16 mouse cellular contexts compared by ENCODE assay signal in genomic region chr12:119051692-119052379, GRCm38 (mm10).
DNase-seq lines count a peak whose midpoint lies in the region; ATAC-seq and TF ChIP-seq lines count a peak whose summit lies in the region.
"Had no signal": no experiment of that assay in that cellular context is flagged by ENCODE, and none has a peak within 500 bp of the region (broad histone marks: within the 10 kb centered on the region; RNA-seq: fewer than 3 reads in every experiment).

No protein-coding gene starts in this region.

- no peak for TF ChIP-seq EP300 in liver, postnatal 0 days (IDR thresholded peaks at IDR 0.05; ENCODE audit: low read depth)

- no peaks in the 10 kb centered on the region for H3K4me1 ChIP-seq in forebrain, embryonic 14.5 days (ENCODE audit: control insufficient read depth, insufficient read depth, low read length)
- H3K4me1 ChIP-seq in forebrain, embryonic 12.5 days = no peaks in the 10 kb centered on the region
- no peaks in the 10 kb centered on the region for H3K4me1 ChIP-seq in liver, embryonic 11.5 days (replicated peaks; ENCODE audit: control insufficient read depth, insufficient read depth, low read length)
- no peaks in the 10 kb centered on the region for H3K4me1 ChIP-seq in liver, postnatal 0 days (ENCODE audit: insufficient read depth)
- H3K4me1 ChIP-seq in midbrain, embryonic 13.5 days (replicated peaks) = 0 out of 2 replicates have a peak, but pooled peaks cover 4% of the 10 kb centered on the region
- H3K4me1 ChIP-seq in limb, embryonic 10.5 days = no peaks in the 10 kb centered on the region
- H3K4me1 ChIP-seq: embryonic facial prominence, embryonic 15.5 days; kidney, embryonic 15.5 days; limb, embryonic 15.5 days; neural tube, embryonic 13.5 days; stomach, embryonic 15.5 days had no signal

- no peaks in the 10 kb centered on the region for H3K36me3 ChIP-seq in forebrain, embryonic 14.5 days (ENCODE audit: control insufficient read depth, insufficient read depth, low read length)
- no peaks in the 10 kb centered on the region for H3K36me3 ChIP-seq in forebrain, embryonic 12.5 days (replicated peaks)
- no peaks in the 10 kb centered on the region for H3K36me3 ChIP-seq in liver, embryonic 11.5 days (ENCODE audit: control insufficient read depth, insufficient read depth, low read length)
- H3K36me3 ChIP-seq in liver, postnatal 0 days (replicated peaks; ENCODE audit: insufficient read depth, low read length) = no peaks in the 10 kb centered on the region
- H3K36me3 ChIP-seq in midbrain, embryonic 13.5 days = no peaks in the 10 kb centered on the region
- H3K36me3 ChIP-seq in limb, embryonic 10.5 days = no peaks in the 10 kb centered on the region
- H3K36me3 ChIP-seq: embryonic facial prominence, embryonic 15.5 days; kidney, embryonic 15.5 days; limb, embryonic 15.5 days; neural tube, embryonic 13.5 days; stomach, embryonic 15.5 days had no signal

- no peaks in the 10 kb centered on the region for H3K9me3 ChIP-seq in forebrain, embryonic 14.5 days (replicated peaks; ENCODE audit: control insufficient read depth, low read length)
- no peaks in the 10 kb centered on the region for H3K9me3 ChIP-seq in forebrain, embryonic 12.5 days
- H3K9me3 ChIP-seq in liver, embryonic 11.5 days (ENCODE audit: control insufficient read depth, low read length) = no peaks in the 10 kb centered on the region
- H3K9me3 ChIP-seq in liver, postnatal 0 days (ENCODE audit: low read length) = no peaks in the 10 kb centered on the region
- no peaks in the 10 kb centered on the region for H3K9me3 ChIP-seq in midbrain, embryonic 13.5 days
- H3K9me3 ChIP-seq in limb, embryonic 10.5 days (replicated peaks) = no peaks in the 10 kb centered on the region
- H3K9me3 ChIP-seq: embryonic facial prominence, embryonic 15.5 days; kidney, embryonic 15.5 days; limb, embryonic 15.5 days; neural tube, embryonic 13.5 days; stomach, embryonic 15.5 days had no signal

- DNase-seq in forebrain, embryonic 14.5 days (ENCODE audit: low spot score) = peak; percentile 51
- DNase-seq in liver, embryonic 11.5 days (ENCODE audit: low spot score) = no peak
- DNase-seq in liver, postnatal 0 days = no peak
- no peak for DNase-seq in layer of hippocampus, postnatal 36 days
- no peak for DNase-seq in limb, embryonic 10.5 days (ENCODE audit: low spot score)
- DNase-seq: cerebellum, adult 11-12 months; cerebellum, postnatal 36 days; lung, adult 2 months had no signal

- H3K4me2 ChIP-seq in forebrain, embryonic 14.5 days (ENCODE audit: low read length) = no peak overlapping the region
- no peak overlapping the region for H3K4me2 ChIP-seq in forebrain, embryonic 12.5 days
- H3K4me2 ChIP-seq in liver, embryonic 11.5 days = no peak overlapping the region
- H3K4me2 ChIP-seq in liver, postnatal 0 days (ENCODE audit: low read depth, low read length) = no peak overlapping the region
- no peak overlapping the region for H3K4me2 ChIP-seq in midbrain, embryonic 13.5 days (replicated peaks)
- H3K4me2 ChIP-seq: embryonic facial prominence, embryonic 15.5 days; kidney, embryonic 15.5 days; limb, embryonic 15.5 days; neural tube, embryonic 13.5 days; stomach, embryonic 15.5 days had no signal

- no peak overlapping the region for H3K4me3 ChIP-seq in forebrain, embryonic 14.5 days (ENCODE audit: low read depth, low read length)
- no peak overlapping the region for H3K4me3 ChIP-seq in forebrain, embryonic 12.5 days (replicated peaks)
- H3K4me3 ChIP-seq in liver, embryonic 11.5 days (ENCODE audit: low read depth, low read length) = no peak overlapping the region
- no peak overlapping the region for H3K4me3 ChIP-seq in liver, postnatal 0 days (ENCODE audit: low read depth, low read length)
- H3K4me3 ChIP-seq in midbrain, embryonic 13.5 days (replicated peaks) = no peak overlapping the region
- H3K4me3 ChIP-seq in limb, embryonic 10.5 days = no peak overlapping the region
- H3K4me3 ChIP-seq: embryonic facial prominence, embryonic 15.5 days; kidney, embryonic 15.5 days; limb, embryonic 15.5 days; neural tube, embryonic 13.5 days; stomach, embryonic 15.5 days had no signal

- WGBS in forebrain, embryonic 14.5 days = 47% methylated on average over 2 of the region's 2 CpGs
- WGBS in forebrain, embryonic 12.5 days = 54% methylated on average over 2 of the region's 2 CpGs
- WGBS in liver, embryonic 11.5 days = 29% methylated on average over 2 of the region's 2 CpGs
- 23% methylated on average over 2 of the region's 2 CpGs for WGBS in liver, postnatal 0 days (ENCODE audit: insufficient replicate concordance)
- 66% methylated on average over 2 of the region's 2 CpGs for WGBS in midbrain, embryonic 13.5 days
- 65% methylated on average over 2 of the region's 2 CpGs for WGBS in limb, embryonic 10.5 days

- H3K27ac ChIP-seq in forebrain, embryonic 14.5 days (ENCODE audit: low read depth, low read length) = no peak overlapping the region
- H3K27ac ChIP-seq in forebrain, embryonic 12.5 days = no peak overlapping the region
- no peak overlapping the region for H3K27ac ChIP-seq in liver, embryonic 11.5 days (ENCODE audit: low read depth, low read length)
- no peak overlapping the region for H3K27ac ChIP-seq in liver, postnatal 0 days (ENCODE audit: low read depth)
- H3K27ac ChIP-seq in midbrain, embryonic 13.5 days = peak overlapping the region; percentile 4; the same call in 1 of the 2 replicates
- H3K27ac ChIP-seq in limb, embryonic 10.5 days = no peak overlapping the region
- H3K27ac ChIP-seq: embryonic facial prominence, embryonic 15.5 days; kidney, embryonic 15.5 days; limb, embryonic 15.5 days; neural tube, embryonic 13.5 days; stomach, embryonic 15.5 days had no signal

- TF ChIP-seq CTCF in liver, postnatal 0 days (IDR thresholded peaks at IDR 0.05; ENCODE audit: low read depth) = no peak

- H3K9ac ChIP-seq in forebrain, embryonic 14.5 days (ENCODE audit: low read length) = no peak overlapping the region
- H3K9ac ChIP-seq in forebrain, embryonic 12.5 days = no peak overlapping the region
- no peak overlapping the region for H3K9ac ChIP-seq in liver, embryonic 11.5 days (ENCODE audit: low read depth, low read length)
- no peak overlapping the region for H3K9ac ChIP-seq in liver, postnatal 0 days (replicated peaks)
- H3K9ac ChIP-seq in midbrain, embryonic 13.5 days (replicated peaks) = no peak overlapping the region
- H3K9ac ChIP-seq: embryonic facial prominence, embryonic 15.5 days; kidney, embryonic 15.5 days; limb, embryonic 15.5 days; neural tube, embryonic 13.5 days; stomach, embryonic 15.5 days had no signal

- ATAC-seq in forebrain, embryonic 14.5 days = peak; percentile 79
- no peak for ATAC-seq in forebrain, embryonic 12.5 days (ENCODE audit: low FRiP score)
- 0 out of 2 replicates have a peak, but pooled peaks have one; percentile 51 for ATAC-seq in liver, embryonic 11.5 days (replicated peaks; ENCODE audit: low FRiP score)
- no peak for ATAC-seq in liver, postnatal 0 days
- ATAC-seq in common myeloid progenitor, adult 5-6 weeks (replicated peaks; ENCODE audit: low read depth, poor library complexity, severe bottlenecking) = 0 out of 2 replicates have a peak, but pooled peaks have one; percentile 56
- peak; percentile 87 for ATAC-seq in midbrain, embryonic 13.5 days

- H3K27me3 ChIP-seq in forebrain, embryonic 14.5 days (replicated peaks; ENCODE audit: control insufficient read depth, insufficient read depth, low read length) = no peaks in the 10 kb centered on the region
- no peaks in the 10 kb centered on the region for H3K27me3 ChIP-seq in forebrain, embryonic 12.5 days
- H3K27me3 ChIP-seq in liver, embryonic 11.5 days (replicated peaks; ENCODE audit: control insufficient read depth, insufficient read depth, low read length) = no peaks in the 10 kb centered on the region
- H3K27me3 ChIP-seq in liver, postnatal 0 days (ENCODE audit: insufficient read depth, low read length) = no peaks in the 10 kb centered on the region
- no peaks in the 10 kb centered on the region for H3K27me3 ChIP-seq in midbrain, embryonic 13.5 days
- no peaks in the 10 kb centered on the region for H3K27me3 ChIP-seq in limb, embryonic 10.5 days (ENCODE audit: low read depth, poor library complexity, severe bottlenecking)
- H3K27me3 ChIP-seq: embryonic facial prominence, embryonic 15.5 days; kidney, embryonic 15.5 days; limb, embryonic 15.5 days; neural tube, embryonic 13.5 days; stomach, embryonic 15.5 days had no signal

Comparison
In these comparisons a context has a peak if more than half of its experiments do, and no peak if none do; other contexts are left out.
1. ATAC-seq: peak in forebrain, embryonic 14.5 days (single experiment), liver, embryonic 11.5 days (single experiment), common myeloid progenitor, adult 5-6 weeks (single experiment) and midbrain, embryonic 13.5 days (single experiment); none in forebrain, embryonic 12.5 days (single experiment) and liver, postnatal 0 days (single experiment).